Mouse (Mus musculus): ENCODE measurements around the gene Zdhhc18.

Gene Zdhhc18

GRCm38 (mm10) chr4:133604175-133604574 lies 45.8 kb downstream of the Zdhhc18 start:
- in situ Hi-C loops (cut with MseI, MboI): no loop called here

- in situ Hi-C loops (cut with MseI, MboI): no loop called here
Observed at GRCm38 (mm10) chr4:133603056-133603455, 46.9 kb downstream of the Zdhhc18 start.

- in situ Hi-C loops (cut with MseI, MboI): no loop called here
Observed at GRCm38 (mm10) chr4:133601721-133602218, 48.2 kb downstream of the Zdhhc18 start, which contains the start of gene Sfn. Sfn (minus strand) TSS chr4:133602168.

GRCm38 (mm10) chr4:133600306-133600705 lies 49.6 kb downstream of the Zdhhc18 start:
- in situ Hi-C loops (cut with MseI, MboI): no loop called here

- in situ Hi-C loops (cut with MseI, MboI): no loop called here
Observed at GRCm38 (mm10) chr4:133599571-133600073, 50.3 kb downstream of the Zdhhc18 start.

- in situ Hi-C loops (cut with MseI, MboI): no loop called here
Observed at GRCm38 (mm10) chr4:133599116-133599515, 50.8 kb downstream of the Zdhhc18 start.

- in situ Hi-C loops (cut with MseI, MboI): no loop called here
Observed at GRCm38 (mm10) chr4:133598616-133599015, 51.3 kb downstream of the Zdhhc18 start.

GRCm38 (mm10) chr4:133596084-133596483 lies 53.9 kb downstream of the Zdhhc18 start:
- in situ Hi-C loops (cut with MseI, MboI): no loop called here

- in situ Hi-C loops (cut with MseI, MboI): no loop called here
Observed at GRCm38 (mm10) chr4:133595538-133595937, 54.4 kb downstream of the Zdhhc18 start.

- in situ Hi-C loops (cut with MseI, MboI): no loop called here
Observed at GRCm38 (mm10) chr4:133592570-133592969, 57.4 kb downstream of the Zdhhc18 start.

GRCm38 (mm10) chr4:133584059-133584951 lies 65.6 kb downstream of the Zdhhc18 start, which contains the start of gene Gpn2:
Gpn2 (plus strand) TSS chr4:133584362.
- in situ Hi-C loops (cut with MseI, MboI): no loop called here

- in situ Hi-C loops (cut with MseI, MboI): no loop called here
Observed at GRCm38 (mm10) chr4:133583690-133584058, 66.3 kb downstream of the Zdhhc18 start.

- in situ Hi-C loops (cut with MseI, MboI): no loop called here
Observed at GRCm38 (mm10) chr4:133577983-133578382, 72.0 kb downstream of the Zdhhc18 start.

GRCm38 (mm10) chr4:133574843-133575202 lies 75.1 kb downstream of the Zdhhc18 start:
- in situ Hi-C loops (cut with MseI, MboI): no loop called here

- in situ Hi-C loops (cut with MseI, MboI): no loop called here
Observed at GRCm38 (mm10) chr4:133574070-133574842, 75.7 kb downstream of the Zdhhc18 start, which contains the start of gene Gpatch3. Gpatch3 (plus strand) TSS chr4:133574745.

GRCm38 (mm10) chr4:133570066-133570466 lies 79.9 kb downstream of the Zdhhc18 start:
- in situ Hi-C loops (cut with MseI, MboI): no loop called here

- in situ Hi-C loops (cut with MseI, MboI): no loop called here
Observed at GRCm38 (mm10) chr4:133569291-133570065, 80.5 kb downstream of the Zdhhc18 start.

- in situ Hi-C loops (cut with MseI, MboI): no loop called here
Observed at GRCm38 (mm10) chr4:133567251-133567650, 82.7 kb downstream of the Zdhhc18 start.

- in situ Hi-C loops (cut with MseI, MboI): no loop called here
Observed at GRCm38 (mm10) chr4:133563123-133563571, 86.8 kb downstream of the Zdhhc18 start.

- in situ Hi-C loops (cut with MseI, MboI): no loop called here
Observed at GRCm38 (mm10) chr4:133561622-133562021, 88.3 kb downstream of the Zdhhc18 start.

- in situ Hi-C loops (cut with MseI, MboI): no loop called here
Observed at GRCm38 (mm10) chr4:133559846-133560245, 90.1 kb downstream of the Zdhhc18 start.
